In genomic region chr1:154189842-154190530, GRCm38 (mm10) we compare ENCODE assay signal across 8 mouse cellular contexts. TPM values are rescaled to one million over a fixed set of nuclear protein-coding genes. Genes with fewer than 3 reads are reported as not detected.
DNase-seq lines count a peak whose midpoint lies in the region; ATAC-seq and TF ChIP-seq lines count a peak whose summit lies in the region.
"Had no signal": no experiment of that assay in that cellular context is flagged by ENCODE, and none has a peak within 500 bp of the region (broad histone marks: within the 10 kb centered on the region; RNA-seq: fewer than 3 reads in every experiment).

No protein-coding gene starts in this region.

- no peak for ATAC-seq in lung, embryonic 14.5 days (ENCODE audit: insufficient read depth)
- ATAC-seq in stomach, embryonic 15.5 days (ENCODE audit: insufficient read depth, low FRiP score, low read depth), result peak; percentile 18; the same call in 1 of the 2 replicates

- no peaks in the 10 kb centered on the region for H3K27me3 ChIP-seq in lung, embryonic 14.5 days (ENCODE audit: insufficient read depth, low read length)
- H3K27me3 ChIP-seq in stomach, embryonic 15.5 days (replicated peaks), result no peaks in the 10 kb centered on the region
- H3K27me3 ChIP-seq: megakaryocyte, embryonic 14.5 days had no signal

- no peaks in the 10 kb centered on the region for H3K36me3 ChIP-seq in lung, embryonic 14.5 days (ENCODE audit: insufficient read depth)
- H3K36me3 ChIP-seq in stomach, embryonic 15.5 days, result no peaks in the 10 kb centered on the region

- H3K9me3 ChIP-seq in lung, embryonic 14.5 days (ENCODE audit: low read depth, low read length), result no peaks in the 10 kb centered on the region
- no peaks in the 10 kb centered on the region for H3K9me3 ChIP-seq in stomach, embryonic 15.5 days

- peak; percentile 29; the same call in 1 of the 2 replicates for TF ChIP-seq CTCF in lung, embryonic 14.5 days (IDR thresholded peaks at IDR 0.05; ENCODE audit: low read depth)
- no peak for TF ChIP-seq CTCF in lung, adult 2 months (IDR thresholded peaks at IDR 0.05; ENCODE audit: insufficient read depth, low read length)

- WGBS in lung, embryonic 14.5 days, result 49% methylated on average over 14 of the region's 18 CpGs
- WGBS in lung, adult 2 months, result 66% methylated on average over 14 of the region's 18 CpGs
- WGBS in stomach, embryonic 15.5 days, result 56% methylated on average over 14 of the region's 18 CpGs

- no peaks in the 10 kb centered on the region for H3K4me1 ChIP-seq in lung, embryonic 14.5 days (ENCODE audit: insufficient read depth)
- H3K4me1 ChIP-seq in lung, adult 2 months (ENCODE audit: control insufficient read depth, insufficient read depth, low read length), result no peaks in the 10 kb centered on the region
- no peaks in the 10 kb centered on the region for H3K4me1 ChIP-seq in stomach, embryonic 15.5 days
- H3K4me1 ChIP-seq: megakaryocyte, embryonic 14.5 days had no signal

- H3K4me2 ChIP-seq in lung, embryonic 14.5 days, result no peak overlapping the region
- no peak overlapping the region for H3K4me2 ChIP-seq in stomach, embryonic 15.5 days

- no peak for TF ChIP-seq POLR2A in lung, adult 2 months (IDR thresholded peaks at IDR 0.05; ENCODE audit: borderline replicate concordance, extremely low read depth, low read depth, low read length)

- no peak overlapping the region for H3K4me3 ChIP-seq in lung, embryonic 14.5 days (ENCODE audit: low read depth, low read length)
- no peak overlapping the region for H3K4me3 ChIP-seq in lung, adult 2 months (replicated peaks; ENCODE audit: extremely low read depth, low read depth, low read length)
- H3K4me3 ChIP-seq in stomach, embryonic 15.5 days (replicated peaks), result no peak overlapping the region
- H3K4me3 ChIP-seq: megakaryocyte, embryonic 14.5 days had no signal

- H3K27ac ChIP-seq in lung, embryonic 14.5 days (ENCODE audit: low read depth), result no peak overlapping the region
- no peak overlapping the region for H3K27ac ChIP-seq in stomach, embryonic 15.5 days

- DNase-seq in lung, embryonic 14.5 days, result peak; percentile 27
- no peak for DNase-seq in lung, adult 2 months
- peak; percentile 35 for DNase-seq in cerebellum, adult 8-10 months
- DNase-seq in frontal cortex, adult 2 months (ENCODE audit: extremely low spot score in 1 of 2, low spot score in 1 of 2), result peak; percentile 70 to 87
- DNase-seq in layer of hippocampus, postnatal 36 days, result peak; percentile 33 to 60
- DNase-seq in neural tube, embryonic 10.5 days (ENCODE audit: extremely low spot score, low spot score), result no peak

- H3K9ac ChIP-seq in lung, embryonic 14.5 days, result no peak overlapping the region
- no peak overlapping the region for H3K9ac ChIP-seq in stomach, embryonic 15.5 days

RNA-seq across cellular contexts. Expression of gene Zfp648, which starts 11.0 kb away (rescaled TPM):
- polyA plus RNA-seq in lung, embryonic 14.5 days (2014; fragmentation: Nextera tagmentation; extraction: Ambion mirVana), result 0.12 TPM in 1 of 2 replicates, not detected in the other
- 0.06 TPM in 1 of 2 replicates, not detected in the other for polyA plus RNA-seq in lung, adult 2 months (2012; rRNA removed)
- 0.66 and 0.67 TPM in 2 replicates for polyA plus RNA-seq in frontal cortex, adult 2 months (2012; rRNA removed)
- total RNA-seq in layer of hippocampus, postnatal 36 days (2021), result under 1 TPM; 0.22 to 0.40 TPM
- 0.06 TPM in 1 of 2 replicates, not detected in the other for polyA plus RNA-seq in stomach, embryonic 15.5 days (2015; fragmentation: Nextera tagmentation; extraction: Ambion mirVana)

Comparison
In these comparisons a context has a peak if more than half of its experiments do, and no peak if none do; other contexts are left out.
1. DNase-seq: peak in lung, embryonic 14.5 days (single experiment), cerebellum, adult 8-10 months (single experiment), frontal cortex, adult 2 months (2 of 2) and layer of hippocampus, postnatal 36 days (2 of 2); none in lung, adult 2 months (single experiment) and neural tube, embryonic 10.5 days (single experiment).